Mouse (Mus musculus) heart, adult 10 weeks (tissue): Measurements from ENCODE around the gene Nr0b1. TPM values are rescaled to one million over a fixed set of nuclear protein-coding genes. Genes with fewer than 3 reads are reported as not detected.

ENCODE experiments used
- polyA plus RNA-seq: library from polyadenylated mRNA; stranded (reverse); fragments of 350-450 nt; fragmentation: Illumina TruSeq; extraction: RNeasy Lipid Tissue Mini Kit (QIAGEN cat#74804); gene quantifications from one replicate; pipeline ENCODE4 v1.2.3, GENCODE M21; 2014; ENCODE audit warnings: low read depth, low replicate concordance

Nr0b1 gene
- polyA plus RNA-seq: not detected

DNA sequence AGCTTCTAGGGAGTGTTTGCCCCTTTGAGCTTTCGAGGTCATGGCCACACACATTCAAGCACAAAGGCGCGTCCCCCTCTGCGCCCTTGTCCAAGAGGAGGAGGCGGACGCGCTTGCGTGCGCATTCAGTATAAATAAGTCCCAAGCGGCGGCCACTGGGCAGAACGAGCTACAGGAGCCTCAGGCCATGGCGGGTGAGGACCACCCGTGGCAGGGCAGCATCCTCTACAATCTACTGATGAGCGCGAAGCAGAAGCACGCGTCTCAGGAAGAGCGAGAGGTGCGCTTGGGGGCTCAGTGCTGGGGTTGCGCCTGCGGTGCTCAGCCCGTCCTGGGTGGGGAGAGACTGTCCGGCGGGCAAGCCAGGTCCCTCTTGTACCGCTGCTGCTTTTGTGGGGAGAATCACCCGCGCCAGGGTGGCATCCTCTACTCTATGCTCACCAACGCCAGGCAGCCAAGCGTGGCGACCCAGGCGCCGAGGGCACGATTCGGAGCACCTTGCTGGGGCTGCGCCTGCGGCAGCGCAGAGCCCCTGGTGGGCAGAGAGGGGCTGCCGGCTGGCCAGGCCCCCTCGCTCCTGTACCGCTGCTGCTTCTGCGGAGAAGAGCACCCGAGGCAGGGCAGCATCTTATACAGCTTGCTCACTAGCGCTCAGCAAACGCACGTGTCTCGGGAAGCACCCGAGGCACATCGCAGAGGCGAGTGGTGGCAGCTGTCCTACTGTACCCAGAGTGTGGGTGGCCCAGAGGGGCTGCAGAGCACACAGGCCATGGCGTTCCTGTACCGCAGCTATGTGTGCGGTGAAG, at the start of gene Nr0b1:
Gene Nr0b1, plus strand, starts transcription at position 151 of the 806 bp plus-strand sequence.

Other genes starting within 250 kb of the Nr0b1 start
- not detected for gene Samt3, start 147.6 kb upstream of the Nr0b1 start, polyA plus RNA-seq
- gene Mageb4, start 113.3 kb downstream of the Nr0b1 start, polyA plus RNA-seq: not detected